Mouse (Mus musculus) frontal cortex, adult (tissue): ENCODE measurements around the gene Xkr7.

ENCODE experiments used
- ATAC-seq: cut with Nextera tagmentation; 2 replicates; pipeline ENCODE4 v1.9.2; 2017; ENCODE audit warnings: mild to moderate bottlenecking, moderate library complexity, mixed read lengths; ENCODE audit not compliant: low TSS enrichment

The Xkr7 gene

GRCm38 (mm10) chr2:153071491-153072184, 40.0 kb downstream of the Xkr7 start:
- peak; percentile 68 for ATAC-seq

- no peak for ATAC-seq
Observed at GRCm38 (mm10) chr2:153074651-153075050, 43.0 kb downstream of the Xkr7 start.

GRCm38 (mm10) chr2:153075961-153076360, 44.3 kb downstream of the Xkr7 start:
- ATAC-seq = no peak

- peak; percentile 77 for ATAC-seq
Observed at GRCm38 (mm10) chr2:153080841-153081523, 49.3 kb downstream of the Xkr7 start.

GRCm38 (mm10) chr2:153081866-153082265, 50.2 kb downstream of the Xkr7 start:
- ATAC-seq = no peak

GRCm38 (mm10) chr2:153083275-153083674, 51.6 kb downstream of the Xkr7 start:
- ATAC-seq = no peak

- no peak for ATAC-seq
Observed at GRCm38 (mm10) chr2:153083824-153084223, 52.2 kb downstream of the Xkr7 start.

GRCm38 (mm10) chr2:153084261-153084976, 52.8 kb downstream of the Xkr7 start:
- ATAC-seq = no peak

DNA sequence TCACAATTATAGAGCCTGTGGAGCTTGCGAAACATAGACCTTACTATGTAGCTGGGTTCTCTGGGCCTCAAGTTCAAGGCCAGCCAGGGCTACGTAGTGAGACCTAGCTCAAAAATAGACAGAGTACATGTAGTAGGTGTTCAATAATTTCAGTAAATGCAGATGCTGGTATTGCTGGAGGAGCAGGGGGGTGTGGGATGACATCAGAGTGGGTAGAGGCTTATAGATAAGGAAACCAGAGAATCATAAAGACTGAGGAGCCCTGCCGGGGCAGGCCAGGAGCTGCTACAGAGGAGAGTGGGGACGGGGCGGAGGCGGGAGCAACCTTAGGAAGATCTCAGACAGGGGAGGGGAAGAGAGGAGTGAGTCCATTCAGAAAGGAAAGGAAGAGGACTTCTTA, 53.9 kb downstream of the Xkr7 start:
- no peak for ATAC-seq

- ATAC-seq = no peak
Observed at GRCm38 (mm10) chr2:153086166-153086565, 54.5 kb downstream of the Xkr7 start.

DNA sequence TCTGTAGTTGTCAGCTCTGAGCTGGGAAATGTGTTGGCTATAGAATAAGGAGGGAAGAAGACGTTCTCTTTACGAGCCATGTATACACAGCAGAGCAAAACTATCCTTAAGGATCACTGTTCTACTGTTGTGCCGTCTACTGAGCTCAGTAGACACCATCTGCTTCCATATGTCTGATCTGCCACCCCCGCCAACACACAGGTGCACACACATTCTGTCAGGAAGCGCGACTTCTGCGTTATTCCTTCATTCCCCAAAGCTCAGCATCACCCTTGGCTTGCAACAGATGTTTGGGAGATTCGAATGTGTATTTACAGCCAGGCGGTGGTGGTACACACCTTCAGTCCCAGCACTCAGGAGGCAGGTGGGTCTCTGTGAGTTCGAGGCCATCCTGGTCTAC, 55.4 kb downstream of the Xkr7 start:
- peak; percentile 34 for ATAC-seq

DNA sequence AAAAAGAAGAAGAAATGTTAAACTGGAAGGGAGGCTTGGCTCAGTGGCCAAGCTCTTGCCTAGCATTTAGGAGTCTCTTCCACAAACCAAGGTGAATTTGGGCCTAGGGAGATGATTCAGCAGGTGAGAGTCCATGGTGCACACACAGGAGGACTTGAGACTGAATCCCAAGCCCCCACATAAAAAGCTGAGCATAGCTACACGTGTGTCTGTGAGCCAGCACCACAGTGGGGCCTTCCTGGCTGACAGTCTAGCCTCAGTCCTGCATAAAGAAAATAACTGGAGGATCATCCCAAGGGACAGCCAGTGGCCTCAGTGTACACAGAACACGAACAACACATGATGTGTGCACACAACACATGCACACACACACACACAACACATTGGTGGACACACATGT, 57.7 kb downstream of the Xkr7 start:
- no peak for ATAC-seq

DNA sequence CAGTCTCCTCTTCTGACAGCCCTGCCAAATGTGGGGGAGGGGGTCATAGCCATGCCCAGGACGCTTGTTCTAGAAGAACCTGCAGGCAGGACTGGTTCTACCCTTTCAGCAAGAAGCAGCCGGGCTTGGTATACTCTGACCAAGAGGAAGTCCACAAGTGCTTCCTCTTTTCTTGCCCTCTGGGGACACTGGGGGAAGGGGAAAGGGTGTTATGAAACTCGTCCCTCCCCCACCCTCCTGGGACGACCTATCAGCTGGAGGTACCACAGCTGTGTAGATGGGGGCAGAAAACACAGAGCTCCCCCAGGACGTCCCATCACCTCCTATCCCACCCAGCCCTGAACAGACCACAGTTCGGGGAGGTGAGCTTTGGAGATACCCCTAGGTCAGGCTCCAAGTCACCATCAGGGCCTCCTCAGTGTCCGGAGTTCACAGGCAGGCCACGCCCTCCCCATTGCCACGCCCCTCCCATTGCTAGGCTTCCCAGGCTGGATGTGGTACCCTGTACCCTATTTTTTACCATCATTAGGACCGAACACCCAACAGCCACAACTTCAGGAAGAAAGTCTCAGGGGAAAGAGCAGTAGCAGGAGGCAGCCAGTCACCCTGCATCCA, 59.0 kb downstream of the Xkr7 start:
- no peak for ATAC-seq
